Mouse (Mus musculus) brain, embryonic 14.5 days (tissue): Measurements from ENCODE around the gene Gm5108.

Source experiments
- CTCF ChIP-seq: fragments of 200-500 bp; IDR thresholded peaks from 2 replicates; pipeline ENCODE4 v1.5.1; 2012; ENCODE audit warnings: inconsistent platforms, mild to moderate bottlenecking, moderate library complexity, borderline replicate concordance; ENCODE audit not compliant: insufficient read depth, insufficient read length; ENCODE audit errors: extremely low read depth
- POLR2A ChIP-seq: fragments of 200-500 bp; IDR thresholded peaks from 2 replicates; pipeline ENCODE4 v1.6.1; 2012; ENCODE audit warnings: mild to moderate bottlenecking, inconsistent platforms, borderline replicate concordance; ENCODE audit not compliant: poor library complexity, insufficient read depth, insufficient read length, severe bottlenecking; ENCODE audit errors: extremely low read depth

GRCm38 (mm10) chr5:68020870-68021269 lies 79.4 kb downstream of the Gm5108 start:
- TF ChIP-seq CTCF (no peak), POLR2A (no peak)
